Mouse (Mus musculus) ovary, postnatal 36 days (tissue): Measurements from ENCODE around the gene Adipor1.

Experiments
- DNase-seq: peaks from one replicate; pipeline ENCODE4 v3.0.0; 2022; ENCODE audit warnings: low spot score, mixed read lengths

Gene Adipor1

GRCm38 (mm10) chr1:134415168-134415831 is at the start of gene Adipor1:
Gene Adipor1 (plus strand): TSS chr1:134415378.
- DNase-seq = peak; percentile 97

GRCm38 (mm10) chr1:134365491-134365890 is 49.7 kb upstream of the Adipor1 start:
- DNase-seq = no peak

- DNase-seq = peak; percentile 67
Measured at GRCm38 (mm10) chr1:134368777-134369337, 46.3 kb upstream of the Adipor1 start.

GRCm38 (mm10) chr1:134374124-134374523 is 41.1 kb upstream of the Adipor1 start:
- no peak for DNase-seq

GRCm38 (mm10) chr1:134381051-134381450 is 34.1 kb upstream of the Adipor1 start:
- DNase-seq = no peak

- DNase-seq = no peak
Measured at GRCm38 (mm10) chr1:134381795-134382625, 33.2 kb upstream of the Adipor1 start.

- DNase-seq = no peak
Measured at GRCm38 (mm10) chr1:134384581-134384980, 30.6 kb upstream of the Adipor1 start.

- DNase-seq = no peak
Measured at GRCm38 (mm10) chr1:134385176-134385575, 30.0 kb upstream of the Adipor1 start.

GRCm38 (mm10) chr1:134385666-134386065 is 29.5 kb upstream of the Adipor1 start, which contains the start of gene 4933406M09Rik:
Gene 4933406M09Rik (plus strand): TSS chr1:134385940.
- no peak for DNase-seq

- no peak for DNase-seq
Measured at GRCm38 (mm10) chr1:134393827-134394226, 21.4 kb upstream of the Adipor1 start.

- no peak for DNase-seq
Measured at GRCm38 (mm10) chr1:134398210-134398609, 17.0 kb upstream of the Adipor1 start.

- DNase-seq = no peak
Measured at GRCm38 (mm10) chr1:134399735-134400134, 15.4 kb upstream of the Adipor1 start.

- DNase-seq = peak; percentile 78
Measured at GRCm38 (mm10) chr1:134405509-134406413, 9.4 kb upstream of the Adipor1 start, which contains the start of gene Cyb5r1. Gene Cyb5r1 (plus strand): TSS chr1:134405559.

- no peak for DNase-seq
Measured at GRCm38 (mm10) chr1:134406414-134406771, 8.8 kb upstream of the Adipor1 start.

- DNase-seq = no peak
Measured at GRCm38 (mm10) chr1:134408080-134408479, 7.1 kb upstream of the Adipor1 start.

- no peak for DNase-seq
Measured at GRCm38 (mm10) chr1:134411706-134412629, 3.2 kb upstream of the Adipor1 start.

GRCm38 (mm10) chr1:134414038-134414437 is 1.1 kb upstream of the Adipor1 start:
- DNase-seq = no peak

- DNase-seq = no peak
Measured at GRCm38 (mm10) chr1:134414501-134415167, 544 bp upstream of the Adipor1 start.

- DNase-seq = no peak
Measured at GRCm38 (mm10) chr1:134418414-134418975, 3.3 kb downstream of the Adipor1 start.

GRCm38 (mm10) chr1:134419176-134419575 is 4.0 kb downstream of the Adipor1 start:
- DNase-seq = no peak
